Mouse (Mus musculus) 3T3-L1 (cell line): ENCODE results near the gene Rnf215.
"Not testable (repeated sequence)": the region's sequence is repeated elsewhere in the genome, so short reads cannot be mapped to it uniquely, and the experiment has no call there.

ENCODE experiments used
- DNase-seq: peaks from one replicate; pipeline ENCODE4 v3.0.0-alpha.2; 2015; ENCODE audit warnings: low read depth, low spot score

Gene Rnf215

GRCm38 (mm10) chr11:4113496-4113895, 21.5 kb upstream of the Rnf215 start:
- no peak for DNase-seq

- DNase-seq = no peak
These were observed 21.0 kb upstream of the Rnf215 start for GRCm38 (mm10) chr11:4113970-4114369.

- not testable (repeated sequence) for DNase-seq
These were observed 20.5 kb upstream of the Rnf215 start for GRCm38 (mm10) chr11:4114541-4114940.

GRCm38 (mm10) chr11:4115407-4115806, 19.6 kb upstream of the Rnf215 start:
- no peak for DNase-seq

- no peak for DNase-seq
These were observed 18.4 kb upstream of the Rnf215 start for GRCm38 (mm10) chr11:4116458-4117141.

GRCm38 (mm10) chr11:4117372-4118071, 17.5 kb upstream of the Rnf215 start:
- no peak for DNase-seq

GRCm38 (mm10) chr11:4118081-4118921, 16.7 kb upstream of the Rnf215 start:
- no peak for DNase-seq

- no peak for DNase-seq
These were observed 15.4 kb upstream of the Rnf215 start for GRCm38 (mm10) chr11:4119635-4120034.

GRCm38 (mm10) chr11:4121691-4122090, 13.3 kb upstream of the Rnf215 start:
- no peak for DNase-seq

GRCm38 (mm10) chr11:4122226-4122625, 12.8 kb upstream of the Rnf215 start:
- no peak for DNase-seq

GRCm38 (mm10) chr11:4122742-4123579, 12.0 kb upstream of the Rnf215 start, which contains the start of gene Sec14l2:
Sec14l2 (minus strand) TSS chr11:4123415.
- no peak for DNase-seq

- DNase-seq = peak; percentile 31
These were observed 11.1 kb upstream of the Rnf215 start for GRCm38 (mm10) chr11:4123922-4124321.

- DNase-seq = peak; percentile 21
These were observed 7.9 kb upstream of the Rnf215 start for GRCm38 (mm10) chr11:4127059-4127458.

GRCm38 (mm10) chr11:4128461-4128860, 6.5 kb upstream of the Rnf215 start:
- DNase-seq = not testable (repeated sequence)

GRCm38 (mm10) chr11:4133450-4133849, 1.6 kb upstream of the Rnf215 start:
- peak; percentile 42 for DNase-seq

- no peak for DNase-seq
These were observed 602 bp upstream of the Rnf215 start for GRCm38 (mm10) chr11:4134400-4134799.

GRCm38 (mm10) chr11:4138964-4139363, 4.0 kb downstream of the Rnf215 start:
- no peak for DNase-seq

- no peak for DNase-seq
These were observed 6.5 kb downstream of the Rnf215 start for GRCm38 (mm10) chr11:4141505-4141904.

GRCm38 (mm10) chr11:4142352-4142751, 7.3 kb downstream of the Rnf215 start:
- DNase-seq = peak; percentile 74

- no peak for DNase-seq
These were observed 8.5 kb downstream of the Rnf215 start for GRCm38 (mm10) chr11:4143281-4144062.
